Mouse (Mus musculus): Measurements from ENCODE around the gene Pla1a. TPM values are rescaled to one million over a fixed set of nuclear protein-coding genes. Genes with fewer than 3 reads are reported as not detected.

Pla1a gene
- polyA plus RNA-seq, 1 experiment from 2014 or later: 0.28 TPM

DNA sequence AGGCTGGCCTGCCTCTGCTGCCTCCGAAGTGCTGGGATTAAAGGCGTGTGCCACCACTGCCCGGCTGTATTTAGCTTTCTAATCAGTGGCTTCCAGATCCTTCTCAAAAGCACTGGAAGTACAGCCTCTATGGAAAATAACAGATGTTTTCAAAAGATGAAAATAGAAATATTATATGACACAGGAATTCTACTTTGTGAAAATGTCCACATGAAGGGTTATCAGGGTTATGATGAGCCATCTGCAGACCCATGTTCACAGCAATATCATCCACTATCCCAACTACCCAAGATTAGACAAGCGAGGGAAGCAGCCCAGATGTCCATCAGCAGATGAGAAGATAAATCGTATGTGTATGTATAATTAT is 39.5 kb upstream of the Pla1a start:
- Histone ChIP-seq H3K27me3 (ENCODE audit: control insufficient read depth, insufficient read depth, low read length) (no peaks in the 10 kb centered on the region), H3K27ac (ENCODE audit: low read depth, low read length) (no peak overlapping the region), H3K4me3 (ENCODE audit: low read depth, low read length) (no peak overlapping the region), H3K36me3 (ENCODE audit: control insufficient read depth, insufficient read depth, low read length) (no peaks in the 10 kb centered on the region), H3K4me1 (replicated peaks; ENCODE audit: control insufficient read depth, insufficient read depth, low read length) (no peaks in the 10 kb centered on the region), H3K9me3 (ENCODE audit: control insufficient read depth, low read length) (no peaks in the 10 kb centered on the region), H3K4me2 (replicated peaks; ENCODE audit: low read depth, low read length) (no peak overlapping the region), H3K9ac (ENCODE audit: low read depth, low read length) (no peak overlapping the region)
- ATAC-seq (ENCODE audit: low FRiP score): no peak
- 91% methylated on average over 5 of the region's 5 CpGs for WGBS
- DNase-seq (ENCODE audit: low spot score): no peak

DNA sequence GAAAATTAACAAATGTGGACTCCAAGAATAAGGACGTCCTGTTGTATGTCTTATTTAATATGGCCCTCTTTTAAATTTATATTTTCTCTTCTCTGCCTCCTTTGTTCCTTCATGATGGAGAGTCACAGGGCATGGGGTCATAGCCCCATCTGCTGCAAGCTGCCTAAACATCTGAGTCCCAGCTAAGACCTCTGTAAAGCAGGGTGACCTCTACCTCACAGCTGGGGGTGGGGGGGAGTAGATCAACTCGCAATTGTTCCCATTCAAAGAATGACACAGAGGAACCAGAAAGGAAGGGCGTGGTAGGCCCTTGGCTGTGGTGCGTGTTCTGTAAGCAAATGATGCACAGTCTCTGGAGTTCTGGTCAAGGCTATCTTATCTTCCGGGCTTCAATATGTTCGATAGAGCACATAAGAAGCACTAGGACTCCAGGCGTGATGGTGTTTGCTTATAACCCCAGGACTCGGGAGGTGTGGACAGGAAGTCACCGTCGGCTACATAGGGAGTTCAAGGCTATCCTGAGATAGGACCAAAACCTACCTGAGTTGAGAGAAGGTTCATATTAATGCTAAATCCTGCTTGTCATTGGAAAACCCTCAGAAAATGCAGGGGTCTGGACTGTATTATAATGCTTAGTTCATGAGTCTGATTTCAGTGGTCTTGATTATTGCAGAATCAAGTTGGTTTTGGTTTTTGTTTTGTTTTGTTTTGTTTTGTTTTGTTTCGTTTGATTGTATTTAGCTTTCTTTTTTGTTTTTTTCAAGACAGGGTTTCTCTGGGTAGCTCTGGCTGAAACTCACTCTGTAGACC is 39.0 kb upstream of the Pla1a start:
- Histone ChIP-seq H3K4me1 (replicated peaks; ENCODE audit: control insufficient read depth, insufficient read depth, low read length) (no peaks in the 10 kb centered on the region), H3K4me3 (ENCODE audit: low read depth, low read length) (no peak overlapping the region), H3K27me3 (ENCODE audit: control insufficient read depth, insufficient read depth, low read length) (no peaks in the 10 kb centered on the region), H3K27ac (ENCODE audit: low read depth, low read length) (no peak overlapping the region), H3K9ac (ENCODE audit: low read depth, low read length) (no peak overlapping the region), H3K36me3 (ENCODE audit: control insufficient read depth, insufficient read depth, low read length) (no peaks in the 10 kb centered on the region), H3K9me3 (ENCODE audit: control insufficient read depth, low read length) (no peaks in the 10 kb centered on the region), H3K4me2 (replicated peaks; ENCODE audit: low read depth, low read length) (no peak overlapping the region)
- 68% methylated on average over 11 of the region's 11 CpGs for WGBS
- 0 out of 2 replicates have a peak, but pooled peaks have one; percentile 43 for ATAC-seq (ENCODE audit: low FRiP score)
- peak; percentile 51 for DNase-seq (ENCODE audit: low spot score)

DNA sequence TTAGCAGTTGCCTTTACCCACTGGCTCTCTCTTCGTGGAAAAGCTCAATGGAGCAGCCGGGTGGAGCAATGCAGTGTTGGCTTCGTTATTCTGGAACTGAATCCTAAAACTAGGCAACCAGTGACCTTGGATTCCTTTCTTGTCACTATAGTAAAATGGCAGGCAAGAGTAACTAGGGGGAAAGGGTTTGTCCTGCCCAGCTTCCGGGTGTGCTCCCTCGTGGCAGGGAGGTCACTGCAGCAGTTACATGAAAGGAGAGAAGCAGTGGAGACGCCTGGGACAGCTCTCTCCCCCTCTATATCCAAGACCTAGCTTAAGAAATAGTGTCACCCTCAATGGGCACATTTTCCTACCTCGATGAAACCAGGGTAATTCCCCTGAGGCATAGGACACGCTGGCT is 36.5 kb upstream of the Pla1a start:
- no peaks in the 10 kb centered on the region for H3K9me3 ChIP-seq (ENCODE audit: control insufficient read depth, low read length)
- no peaks in the 10 kb centered on the region for H3K27me3 ChIP-seq (ENCODE audit: control insufficient read depth, insufficient read depth, low read length)
- no peak for ATAC-seq (ENCODE audit: low FRiP score)
- WGBS: 72% methylated on average over 8 of the region's 8 CpGs
- H3K36me3 ChIP-seq (ENCODE audit: control insufficient read depth, insufficient read depth, low read length): no peaks in the 10 kb centered on the region
- H3K27ac ChIP-seq (ENCODE audit: low read depth, low read length): no peak overlapping the region
- no peak overlapping the region for H3K9ac ChIP-seq (ENCODE audit: low read depth, low read length)
- no peak overlapping the region for H3K4me2 ChIP-seq (replicated peaks; ENCODE audit: low read depth, low read length)
- no peak for DNase-seq (ENCODE audit: low spot score)
- no peaks in the 10 kb centered on the region for H3K4me1 ChIP-seq (replicated peaks; ENCODE audit: control insufficient read depth, insufficient read depth, low read length)
- H3K4me3 ChIP-seq (ENCODE audit: low read depth, low read length): no peak overlapping the region

DNA sequence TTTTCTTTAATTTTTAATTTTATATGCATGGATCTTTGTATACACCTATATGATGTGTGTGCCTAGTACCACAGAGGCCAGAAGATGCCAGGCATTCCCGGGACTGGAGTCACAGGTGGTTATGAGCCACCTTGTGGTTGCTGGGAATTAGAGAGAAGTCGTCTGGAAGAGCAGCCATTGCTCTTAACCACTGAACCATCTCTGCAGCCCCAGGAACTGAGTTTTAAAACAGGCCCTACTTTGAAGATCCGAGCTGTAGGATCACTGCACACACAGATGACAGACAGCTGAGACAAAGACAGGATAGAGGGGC is 35.7 kb upstream of the Pla1a start:
- H3K27me3 ChIP-seq (ENCODE audit: control insufficient read depth, insufficient read depth, low read length): no peaks in the 10 kb centered on the region
- H3K4me2 ChIP-seq (replicated peaks; ENCODE audit: low read depth, low read length): no peak overlapping the region
- H3K4me3 ChIP-seq (ENCODE audit: low read depth, low read length): no peak overlapping the region
- H3K4me1 ChIP-seq (replicated peaks; ENCODE audit: control insufficient read depth, insufficient read depth, low read length): no peaks in the 10 kb centered on the region
- no peaks in the 10 kb centered on the region for H3K36me3 ChIP-seq (ENCODE audit: control insufficient read depth, insufficient read depth, low read length)
- no peak overlapping the region for H3K27ac ChIP-seq (ENCODE audit: low read depth, low read length)
- ATAC-seq (ENCODE audit: low FRiP score): no peak
- no peaks in the 10 kb centered on the region for H3K9me3 ChIP-seq (ENCODE audit: control insufficient read depth, low read length)
- H3K9ac ChIP-seq (ENCODE audit: low read depth, low read length): no peak overlapping the region
- DNase-seq (ENCODE audit: low spot score): no peak
- WGBS: 37% methylated on average over 3 of the region's 3 CpGs

DNA sequence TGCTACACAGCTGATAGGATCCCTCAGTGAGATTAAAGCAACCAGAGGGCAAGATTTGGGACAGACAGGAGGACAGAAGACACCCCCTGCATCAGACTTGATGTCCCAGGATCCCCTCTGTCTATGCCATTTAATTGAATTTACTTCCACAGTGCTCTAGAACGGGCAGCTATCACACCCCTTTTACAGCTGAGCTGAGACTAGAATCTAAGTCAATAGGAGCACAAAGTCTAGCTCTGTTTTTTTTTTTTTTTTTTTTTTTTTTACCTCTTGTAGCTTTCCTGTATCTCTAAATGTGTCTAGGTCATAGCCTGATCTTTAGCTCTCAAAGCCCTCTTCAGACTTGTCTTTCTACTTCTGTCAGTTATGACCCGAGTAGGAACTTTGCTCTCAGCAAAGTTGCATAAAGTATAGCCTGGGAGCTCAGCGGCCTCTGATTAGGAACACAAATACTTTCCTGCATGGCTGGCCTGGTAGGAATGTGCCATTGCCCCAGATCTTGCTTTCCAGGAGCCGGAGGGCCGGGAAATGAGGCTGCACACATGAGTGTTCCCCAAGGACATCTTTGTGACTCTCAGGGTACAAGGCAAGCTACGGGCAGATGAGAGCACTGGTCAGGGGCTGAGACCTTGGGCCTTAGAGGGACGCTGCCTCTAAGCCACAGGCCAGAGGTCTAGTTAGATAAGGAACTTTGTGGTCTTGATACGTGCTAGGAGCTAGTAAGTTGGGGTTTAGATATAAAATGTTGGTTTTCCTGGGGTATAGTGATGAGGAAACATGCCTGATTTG is 35.2 kb upstream of the Pla1a start:
- no peaks in the 10 kb centered on the region for H3K27me3 ChIP-seq (ENCODE audit: control insufficient read depth, insufficient read depth, low read length)
- 83% methylated on average over 8 of the region's 8 CpGs for WGBS
- no peak overlapping the region for H3K4me3 ChIP-seq (ENCODE audit: low read depth, low read length)
- DNase-seq (ENCODE audit: low spot score) (no peak), ATAC-seq (ENCODE audit: low FRiP score) (no peak)
- no peak overlapping the region for H3K4me2 ChIP-seq (replicated peaks; ENCODE audit: low read depth, low read length)
- H3K36me3 ChIP-seq (ENCODE audit: control insufficient read depth, insufficient read depth, low read length): no peaks in the 10 kb centered on the region
- no peak overlapping the region for H3K9ac ChIP-seq (ENCODE audit: low read depth, low read length)
- H3K4me1 ChIP-seq (replicated peaks; ENCODE audit: control insufficient read depth, insufficient read depth, low read length): no peaks in the 10 kb centered on the region
- H3K9me3 ChIP-seq (ENCODE audit: control insufficient read depth, low read length): no peaks in the 10 kb centered on the region
- no peak overlapping the region for H3K27ac ChIP-seq (ENCODE audit: low read depth, low read length)

DNA sequence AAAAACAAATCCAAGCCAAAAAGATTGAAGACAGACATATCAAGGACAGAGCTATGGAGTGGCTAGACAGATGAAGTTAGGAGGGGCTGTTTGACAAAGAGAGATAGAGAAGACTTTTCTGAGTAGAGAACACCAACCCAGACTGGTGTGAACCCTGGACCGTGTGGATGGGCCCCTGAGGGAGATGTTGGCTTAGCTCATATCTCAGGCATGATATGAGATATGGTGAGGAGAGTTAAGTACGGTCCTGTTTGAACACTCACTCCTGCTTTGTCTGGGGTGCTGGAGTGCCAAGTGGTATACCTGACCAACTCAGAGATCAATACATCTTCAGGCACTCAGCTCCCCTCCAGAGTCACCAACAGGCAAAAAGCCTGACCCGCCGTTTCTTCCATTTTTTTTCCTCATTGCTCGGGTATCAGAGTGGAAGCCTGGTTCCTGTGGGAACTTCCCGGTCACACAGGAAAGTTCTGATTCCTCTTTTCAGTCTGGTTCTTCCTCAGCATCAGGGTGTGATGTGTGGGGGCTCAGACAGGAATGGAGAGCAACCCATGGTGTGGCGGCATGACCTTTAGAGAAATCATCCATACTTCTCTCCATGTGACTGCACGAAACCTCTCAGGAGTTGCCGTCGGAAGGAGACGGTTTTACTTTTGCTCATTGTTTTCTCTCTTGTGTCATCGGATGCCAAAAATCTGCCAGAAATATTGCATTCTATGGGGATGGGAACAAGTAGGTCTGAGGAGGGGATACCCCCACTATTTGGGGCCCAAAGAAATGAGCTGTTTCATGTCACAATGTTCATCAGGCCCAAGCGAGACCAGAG is 34.4 kb upstream of the Pla1a start:
- Histone ChIP-seq H3K36me3 (ENCODE audit: control insufficient read depth, insufficient read depth, low read length) (no peaks in the 10 kb centered on the region), H3K27me3 (ENCODE audit: control insufficient read depth, insufficient read depth, low read length) (no peaks in the 10 kb centered on the region), H3K4me1 (replicated peaks; ENCODE audit: control insufficient read depth, insufficient read depth, low read length) (no peaks in the 10 kb centered on the region), H3K4me2 (replicated peaks; ENCODE audit: low read depth, low read length) (no peak overlapping the region), H3K9ac (ENCODE audit: low read depth, low read length) (no peak overlapping the region), H3K27ac (ENCODE audit: low read depth, low read length) (no peak overlapping the region), H3K4me3 (ENCODE audit: low read depth, low read length) (no peak overlapping the region), H3K9me3 (ENCODE audit: control insufficient read depth, low read length) (no peaks in the 10 kb centered on the region)
- DNase-seq (ENCODE audit: low spot score): no peak
- ATAC-seq (ENCODE audit: low FRiP score): no peak
- WGBS: 93% methylated on average over 13 of the region's 13 CpGs

DNA sequence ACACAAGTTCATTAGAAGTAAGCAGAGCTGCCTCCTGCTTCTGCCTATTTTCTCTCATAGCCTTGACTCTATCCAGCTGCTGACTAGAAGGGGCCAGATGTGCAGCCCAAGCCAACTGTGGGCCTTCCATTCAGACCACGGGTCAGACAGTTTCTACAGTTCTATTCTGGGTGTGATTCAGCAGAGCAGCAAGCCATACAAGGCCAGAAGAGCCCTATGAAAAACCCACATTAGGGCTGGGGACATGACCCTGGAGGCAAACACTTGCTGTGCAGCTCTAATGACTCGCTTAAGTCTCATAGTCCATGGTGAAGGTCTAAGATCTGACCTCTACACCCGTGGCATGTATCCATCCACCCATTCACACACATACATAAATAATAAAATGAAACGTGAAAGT is 33.1 kb upstream of the Pla1a start:
- no peak overlapping the region for H3K4me2 ChIP-seq (replicated peaks; ENCODE audit: low read depth, low read length)
- ATAC-seq (ENCODE audit: low FRiP score) (no peak), DNase-seq (ENCODE audit: low spot score) (no peak)
- WGBS: 81% methylated on average over 4 of the region's 4 CpGs
- no peaks in the 10 kb centered on the region for H3K9me3 ChIP-seq (ENCODE audit: control insufficient read depth, low read length)
- H3K36me3 ChIP-seq (ENCODE audit: control insufficient read depth, insufficient read depth, low read length): no peaks in the 10 kb centered on the region
- H3K9ac ChIP-seq (ENCODE audit: low read depth, low read length): no peak overlapping the region
- H3K4me1 ChIP-seq (replicated peaks; ENCODE audit: control insufficient read depth, insufficient read depth, low read length): no peaks in the 10 kb centered on the region
- no peak overlapping the region for H3K4me3 ChIP-seq (ENCODE audit: low read depth, low read length)
- H3K27ac ChIP-seq (ENCODE audit: low read depth, low read length): no peak overlapping the region
- H3K27me3 ChIP-seq (ENCODE audit: control insufficient read depth, insufficient read depth, low read length): no peaks in the 10 kb centered on the region

DNA sequence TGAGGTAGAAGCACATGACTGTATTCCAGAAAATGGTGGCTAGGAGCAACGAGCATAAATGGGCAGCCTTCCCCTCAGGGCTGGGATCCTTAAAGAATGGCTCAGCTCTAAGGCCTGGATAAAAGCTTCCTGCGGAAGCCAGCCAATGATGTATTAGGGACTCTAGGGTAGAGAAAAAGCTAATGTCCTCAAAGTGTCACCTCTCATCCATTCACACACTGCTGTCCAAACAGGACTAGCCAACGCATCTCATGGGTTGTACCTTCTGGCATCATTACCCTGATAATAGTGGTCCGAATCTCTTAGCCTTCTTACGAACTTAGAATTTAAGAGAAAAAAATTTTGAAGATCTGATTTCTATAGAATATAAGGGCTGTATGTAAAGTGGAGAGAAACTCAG is 30.4 kb upstream of the Pla1a start:
- Histone ChIP-seq H3K4me2 (replicated peaks; ENCODE audit: low read depth, low read length) (no peak overlapping the region), H3K4me3 (ENCODE audit: low read depth, low read length) (no peak overlapping the region), H3K36me3 (ENCODE audit: control insufficient read depth, insufficient read depth, low read length) (no peaks in the 10 kb centered on the region), H3K27me3 (ENCODE audit: control insufficient read depth, insufficient read depth, low read length) (no peaks in the 10 kb centered on the region), H3K4me1 (replicated peaks; ENCODE audit: control insufficient read depth, insufficient read depth, low read length) (no peaks in the 10 kb centered on the region), H3K27ac (ENCODE audit: low read depth, low read length) (no peak overlapping the region), H3K9me3 (ENCODE audit: control insufficient read depth, low read length) (no peaks in the 10 kb centered on the region), H3K9ac (ENCODE audit: low read depth, low read length) (no peak overlapping the region)
- ATAC-seq (ENCODE audit: low FRiP score) (no peak), DNase-seq (ENCODE audit: low spot score) (no peak)
- WGBS: 87% methylated on average over 5 of the region's 5 CpGs

All from hindbrain, embryonic 11.5 days (tissue).